Mouse (Mus musculus): Measurements from ENCODE around the gene Arhgap10.

The Arhgap10 gene

DNA sequence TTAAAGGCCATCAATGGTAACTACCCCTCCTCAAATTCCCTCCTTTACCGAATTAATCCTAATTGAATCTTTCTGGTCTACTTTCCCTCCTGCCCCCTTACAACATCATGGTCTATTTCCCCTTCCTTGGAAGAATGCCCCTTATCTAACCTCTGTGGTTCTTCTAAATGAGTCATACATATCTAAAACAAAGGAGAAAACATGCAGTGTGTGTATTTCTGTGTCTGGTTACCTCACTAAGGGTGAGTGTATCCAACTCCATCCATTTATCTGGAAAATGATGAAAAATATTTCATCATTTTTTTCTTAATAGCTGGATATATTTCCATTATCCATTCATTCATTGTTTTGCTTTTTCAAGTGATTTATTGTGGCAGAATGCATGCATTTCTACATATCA lies 286.5 kb downstream of the Arhgap10 start:
- DNase-seq (ENCODE audit: low read depth, low spot score): peak; percentile 61

DNA sequence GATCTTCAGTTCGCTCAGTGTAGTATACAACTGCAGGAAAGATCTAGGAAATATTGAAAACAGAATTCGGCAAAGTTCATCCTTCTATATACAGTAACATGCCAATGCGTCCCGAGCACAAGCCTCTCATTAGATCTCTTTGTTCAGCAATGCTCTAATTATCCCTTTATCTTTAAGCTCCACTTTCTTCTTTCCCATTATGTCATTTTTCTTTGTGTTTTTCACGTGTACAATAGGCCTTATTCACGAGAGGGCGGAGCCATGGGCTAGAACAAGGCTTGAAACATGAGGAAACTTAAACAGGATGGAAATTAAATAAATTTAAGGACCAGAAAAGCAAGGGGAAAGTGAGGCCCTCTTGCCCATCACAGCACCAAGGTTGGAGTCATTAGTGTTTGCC lies 289.1 kb downstream of the Arhgap10 start:
- no peak for DNase-seq (ENCODE audit: low read depth, low spot score)

GRCm38 (mm10) chr8:77227742-77228141 lies 290.0 kb downstream of the Arhgap10 start:
- no peak for DNase-seq (ENCODE audit: low read depth, low spot score)

- DNase-seq (ENCODE audit: low read depth, low spot score): no peak
Observed at GRCm38 (mm10) chr8:77223123-77223522, 294.6 kb downstream of the Arhgap10 start.

GRCm38 (mm10) chr8:77215191-77215590 lies 302.6 kb downstream of the Arhgap10 start:
- no peak for DNase-seq (ENCODE audit: low read depth, low spot score)

DNA sequence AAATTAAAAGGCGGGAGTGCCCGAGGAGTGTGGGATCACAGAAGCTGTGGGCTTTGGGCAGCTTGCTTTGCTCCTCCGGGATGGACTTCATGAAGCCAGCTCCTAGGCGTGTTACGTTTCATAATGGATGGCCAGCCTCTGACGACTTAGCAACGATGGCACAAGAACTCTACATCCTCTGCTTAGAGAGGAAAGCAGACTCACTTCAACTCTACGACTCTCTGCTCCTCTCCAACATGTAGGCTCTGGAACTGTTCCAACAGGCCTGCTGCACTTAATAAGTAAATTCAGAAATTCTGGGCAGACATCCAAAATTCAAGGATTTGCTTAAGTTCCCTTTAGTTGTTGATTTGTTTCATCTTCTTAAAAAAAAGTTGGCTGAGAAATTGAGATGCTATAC lies 303.1 kb downstream of the Arhgap10 start:
- peak; percentile 71 for DNase-seq (ENCODE audit: low read depth, low spot score)

- DNase-seq (ENCODE audit: low read depth, low spot score): no peak
Observed at GRCm38 (mm10) chr8:77213893-77214464, 303.8 kb downstream of the Arhgap10 start.

DNA sequence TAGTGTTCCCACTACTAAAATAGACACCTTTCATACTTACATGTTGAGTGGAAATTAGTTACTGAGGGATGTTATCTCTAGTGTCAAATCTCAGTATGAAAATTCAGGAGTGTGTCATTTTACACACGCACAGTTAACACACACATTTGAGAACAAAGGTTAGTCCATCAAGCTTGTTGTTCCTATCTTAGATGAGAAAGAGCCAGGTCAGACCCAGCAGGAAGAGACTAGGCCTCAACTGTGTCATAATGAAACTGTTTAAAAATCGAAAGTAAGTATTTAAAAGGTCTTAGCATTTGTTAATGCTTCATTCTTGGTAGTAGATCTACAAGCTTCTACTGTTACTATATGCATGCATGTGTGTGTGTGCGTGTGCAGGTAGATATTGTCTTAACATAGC lies 308.5 kb downstream of the Arhgap10 start:
- no peak for DNase-seq (ENCODE audit: low read depth, low spot score)

All from 3T3-L1 (cell line).